Mouse (Mus musculus) brown adipose tissue, adult 24 weeks (tissue): ENCODE data around the gene Cops4. TPM values are rescaled to one million over a fixed set of nuclear protein-coding genes. Genes with fewer than 3 reads are reported as not detected.

ENCODE experiments used
- H3K27ac ChIP-seq: fragments of 200-500 bp; replicated peaks from 2 replicates; pipeline ENCODE4 v1.5.1; 2012; ENCODE audit warnings: low read depth, mild to moderate bottlenecking, low read length
- H3K4me1 ChIP-seq: fragments of 200-500 bp; 2 replicates; pipeline ENCODE4 v1.6.1; 2012; ENCODE audit warnings: low read length, mixed read lengths; ENCODE audit not compliant: control insufficient read depth, insufficient read depth, insufficient read length
- H3K4me3 ChIP-seq: fragments of 200-500 bp; 2 replicates; pipeline ENCODE4 v1.5.1; 2012; ENCODE audit warnings: low read depth, mild to moderate bottlenecking, low read length, moderate library complexity; ENCODE audit not compliant: insufficient read depth
- polyA plus RNA-seq: library from polyadenylated mRNA; stranded (reverse); fragments of >200 nt; gene quantifications from 2 replicates; pipeline ENCODE4 v1.2.4, GENCODE M21; 2012; ENCODE audit not compliant: missing spikeins, insufficient read depth, insufficient read length

Gene Cops4
- polyA plus RNA-seq = 50.0 and 61.2 TPM in 2 replicates

GRCm38 (mm10) chr5:100518049-100519026 lies at the start of gene Cops4:
Cops4 (plus strand) TSS chr5:100518309.
- Histone ChIP-seq H3K27ac (peak within 1 kb of the TSS; percentile 52), H3K4me3 (peak within 1 kb of the TSS; percentile 76), H3K4me1 (no peaks in the 10 kb centered on the region; the same call in none of the 2 replicates)

- Histone ChIP-seq H3K27ac (no peak overlapping the region), H3K4me1 (0 out of 2 replicates have a peak, but pooled peaks cover 2% of the 10 kb centered on the region), H3K4me3 (no peak overlapping the region)
These were observed 41.8 kb upstream of the Cops4 start for GRCm38 (mm10) chr5:100476328-100476727.

GRCm38 (mm10) chr5:100477604-100478003 lies 40.5 kb upstream of the Cops4 start:
- Histone ChIP-seq H3K4me1 (0 out of 2 replicates have a peak, but pooled peaks cover 2% of the 10 kb centered on the region), H3K27ac (no peak overlapping the region), H3K4me3 (no peak overlapping the region)

GRCm38 (mm10) chr5:100483569-100483968 lies 34.5 kb upstream of the Cops4 start:
- Histone ChIP-seq H3K27ac (no peak overlapping the region), H3K4me3 (no peak overlapping the region), H3K4me1 (no peaks in the 10 kb centered on the region)

- Histone ChIP-seq H3K27ac (no peak overlapping the region), H3K4me1 (no peaks in the 10 kb centered on the region), H3K4me3 (no peak overlapping the region)
These were observed 31.0 kb upstream of the Cops4 start for GRCm38 (mm10) chr5:100487120-100487519.

GRCm38 (mm10) chr5:100488231-100488630 lies 29.9 kb upstream of the Cops4 start:
- H3K4me3 ChIP-seq = no peak overlapping the region

GRCm38 (mm10) chr5:100489340-100489739 lies 28.8 kb upstream of the Cops4 start:
- Histone ChIP-seq H3K27ac (no peak overlapping the region), H3K4me1 (no peaks in the 10 kb centered on the region), H3K4me3 (no peak overlapping the region)

More at GRCm38 (mm10) chr5:100488231-100488630, 29.9 kb upstream of the Cops4 start:
- Histone ChIP-seq H3K4me1 (no peaks in the 10 kb centered on the region), H3K27ac (no peak overlapping the region)

- no peak overlapping the region for H3K27ac ChIP-seq
- H3K4me3 ChIP-seq = no peak overlapping the region
- H3K4me1 ChIP-seq = no peaks in the 10 kb centered on the region
These were observed 26.4 kb upstream of the Cops4 start for GRCm38 (mm10) chr5:100491704-100492103.

GRCm38 (mm10) chr5:100498436-100499180 lies 19.5 kb upstream of the Cops4 start:
- Histone ChIP-seq H3K27ac (0 out of 2 replicates have a peak overlapping the region, but pooled peaks have one; percentile 14), H3K4me1 (peaks cover 3% of the 10 kb centered on the region), H3K4me3 (peak overlapping the region; percentile 100)

- peak overlapping the region; percentile 100; the same call in 1 of the 2 replicates for H3K4me3 ChIP-seq
- H3K4me1 ChIP-seq = peaks cover 3% of the 10 kb centered on the region
- no peak overlapping the region for H3K27ac ChIP-seq
These were observed 18.9 kb upstream of the Cops4 start for GRCm38 (mm10) chr5:100499243-100499642.

GRCm38 (mm10) chr5:100499831-100500304 lies 18.2 kb upstream of the Cops4 start:
- peak overlapping the region; percentile 71 for H3K4me3 ChIP-seq
- peaks cover 3% of the 10 kb centered on the region for H3K4me1 ChIP-seq
- H3K27ac ChIP-seq = no peak overlapping the region

- peaks cover 3% of the 10 kb centered on the region for H3K4me1 ChIP-seq
- H3K27ac ChIP-seq = no peak within 1 kb of the TSS
- H3K4me3 ChIP-seq = peak within 1 kb of the TSS; percentile 77
These were observed 17.6 kb upstream of the Cops4 start, which contains the start of gene Lin54 for GRCm38 (mm10) chr5:100500458-100500961. Lin54 (minus strand) TSS chr5:100500639.

GRCm38 (mm10) chr5:100501267-100501666 lies 16.8 kb upstream of the Cops4 start:
- H3K27ac ChIP-seq = no peak overlapping the region
- no peak overlapping the region for H3K4me3 ChIP-seq

GRCm38 (mm10) chr5:100509247-100509646 lies 8.9 kb upstream of the Cops4 start:
- Histone ChIP-seq H3K27ac (0 out of 2 replicates have a peak overlapping the region, but pooled peaks have one; percentile 6), H3K4me1 (no peaks in the 10 kb centered on the region), H3K4me3 (no peak overlapping the region)

More at GRCm38 (mm10) chr5:100501267-100501666, 16.8 kb upstream of the Cops4 start:
- peaks cover 3% of the 10 kb centered on the region for H3K4me1 ChIP-seq
